Mouse (Mus musculus) neural tube, embryonic 11.5 days (tissue): ENCODE data around the gene Smpx. TPM values are rescaled to one million over a fixed set of nuclear protein-coding genes. Genes with fewer than 3 reads are reported as not detected.

ENCODE experiments used
- ATAC-seq: fragments of 200-750 bp; cut with Nextera tagmentation; 2 replicates; pipeline ENCODE4 v1.8.0; 2017; ENCODE audit warnings: moderate number of reproducible peaks, mild to moderate bottlenecking, moderate TSS enrichment, moderate library complexity; ENCODE audit not compliant: insufficient read depth, low FRiP score, low TSS enrichment
- DNase-seq: peaks from one replicate; pipeline ENCODE4 v3.0.0-alpha.2; 2015; ENCODE audit warnings: low spot score
- H3K27ac ChIP-seq: fragments of 300-500 bp; sonication (generic); 2 replicates; pipeline ENCODE4 v1.5.1; 2014; ENCODE audit warnings: low read depth, mild to moderate bottlenecking, low read length
- H3K27me3 ChIP-seq: fragments of 300-500 bp; sonication (generic); 2 replicates; pipeline ENCODE4 v1.6.1; 2014; ENCODE audit warnings: mild to moderate bottlenecking, low read length, mixed read lengths; ENCODE audit not compliant: control insufficient read depth, insufficient read depth
- H3K36me3 ChIP-seq: fragments of 300-500 bp; sonication (generic); 2 replicates; pipeline ENCODE4 v1.6.1; 2014; ENCODE audit warnings: mild to moderate bottlenecking, low read length, moderate library complexity, mixed read lengths; ENCODE audit not compliant: control insufficient read depth, insufficient read depth
- H3K4me1 ChIP-seq: fragments of 300-500 bp; sonication (generic); 2 replicates; pipeline ENCODE4 v1.6.1; 2014; ENCODE audit warnings: low read length, mixed read lengths; ENCODE audit not compliant: control insufficient read depth, insufficient read depth
- H3K4me2 ChIP-seq: fragments of 300-500 bp; sonication (generic); 2 replicates; pipeline ENCODE4 v1.6.1; 2014; ENCODE audit warnings: low read depth, mild to moderate bottlenecking, moderate library complexity
- H3K4me3 ChIP-seq: fragments of 300-500 bp; sonication (generic); 2 replicates; pipeline ENCODE4 v1.5.1; 2014; ENCODE audit warnings: low read depth, low read length
- H3K9ac ChIP-seq: fragments of 300-500 bp; sonication (generic); 2 replicates; pipeline ENCODE4 v1.6.1; 2014; ENCODE audit warnings: mild to moderate bottlenecking, low read length
- H3K9me3 ChIP-seq: fragments of 300-500 bp; sonication (generic); 2 replicates; pipeline ENCODE4 v1.6.1; 2016; ENCODE audit warnings: low read length; ENCODE audit not compliant: control insufficient read depth
- WGBS: fragments of 180-500 bp; shearing (Covaris S2); extraction: QIAGEN DNeasy Blood & Tissue Kit; methylation state at CpG from one replicate; pipeline ENCODE4 v1.1.7; 2014; 5-methylcytosine and 5-hydroxymethylcytosine counted together
- polyA plus RNA-seq: library from polyadenylated mRNA; unstranded; fragments of >200 nt; fragmentation: Nextera tagmentation; extraction: Ambion mirVana; gene quantifications from 2 replicates; pipeline ENCODE4 v1.2.1, GENCODE M21; 2014

Smpx gene
- polyA plus RNA-seq, 1 experiment from 2014 or later: 1.1 TPM

DNA sequence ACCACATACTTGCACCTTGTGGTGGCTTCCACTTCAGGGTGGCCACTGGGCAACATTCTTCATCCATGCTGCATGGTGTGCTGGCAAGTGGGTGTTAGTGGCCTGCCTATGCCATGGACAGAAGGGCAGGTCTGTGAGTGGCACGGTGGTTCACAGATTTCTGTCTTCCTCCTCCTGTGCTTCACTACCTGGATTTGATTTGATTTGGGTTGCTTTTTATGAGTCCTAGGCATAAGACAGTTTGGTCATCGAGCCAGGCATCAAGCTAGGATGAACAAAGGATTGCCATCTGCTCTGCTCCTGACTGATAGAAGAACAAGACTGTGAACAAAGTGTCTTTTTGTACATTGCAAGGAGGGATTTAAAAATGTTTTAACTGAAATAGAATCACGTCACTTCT, 63.8 kb downstream of the Smpx start:
- H3K36me3 ChIP-seq: no peaks in the 10 kb centered on the region
- no peak overlapping the region for H3K4me2 ChIP-seq
- no peaks in the 10 kb centered on the region for H3K4me1 ChIP-seq
- no peak overlapping the region for H3K27ac ChIP-seq
- H3K9ac ChIP-seq: no peak overlapping the region
- no peak overlapping the region for H3K4me3 ChIP-seq
- ATAC-seq (no peak), DNase-seq (no peak)
- no peaks in the 10 kb centered on the region for H3K27me3 ChIP-seq
- H3K9me3 ChIP-seq: no peaks in the 10 kb centered on the region
- 83% methylated on average over 3 of the region's 3 CpGs for WGBS

GRCm38 (mm10) chrX:157801669-157802068, 103.0 kb downstream of the Smpx start:
- no peaks in the 10 kb centered on the region for H3K9me3 ChIP-seq
- DNase-seq (no peak), ATAC-seq (no peak)
- 98% methylated on average over 2 of the region's 2 CpGs for WGBS
- no peak overlapping the region for H3K4me2 ChIP-seq
- H3K9ac ChIP-seq: no peak overlapping the region
- H3K27ac ChIP-seq: no peak overlapping the region
- H3K27me3 ChIP-seq: no peaks in the 10 kb centered on the region
- H3K36me3 ChIP-seq: no peaks in the 10 kb centered on the region
- no peak overlapping the region for H3K4me3 ChIP-seq
- no peaks in the 10 kb centered on the region for H3K4me1 ChIP-seq

Other genes with a start within 250 kb of the Smpx start
- 105 and 111 TPM in 2 replicates for gene Sms, start 206.6 kb upstream of the Smpx start, polyA plus RNA-seq
- 4.5 and 7.6 TPM in 2 replicates for gene Yy2, start 129.9 kb upstream of the Smpx start, polyA plus RNA-seq
- gene Mbtps2, start 100.2 kb upstream of the Smpx start, polyA plus RNA-seq: 25.2 and 26.3 TPM in 2 replicates
- 1.2 and 1.5 TPM in 2 replicates for gene Klhl34, start 119.5 kb downstream of the Smpx start, polyA plus RNA-seq